Mouse (Mus musculus): ENCODE results near the gene Myo15b.

The Myo15b gene

GRCm38 (mm10) chr11:115863895-115864294 is 5.7 kb downstream of the Myo15b start:
- no peak for DNase-seq (ENCODE audit: low read depth in 2 of 2, low spot score in 2 of 2)

- no peak for DNase-seq (ENCODE audit: low read depth in 2 of 2, low spot score in 2 of 2)
Measured at GRCm38 (mm10) chr11:115869393-115869792, 11.2 kb downstream of the Myo15b start.

- DNase-seq (ENCODE audit: low read depth in 2 of 2, low spot score in 2 of 2): no peak
Measured at GRCm38 (mm10) chr11:115872437-115872836, 14.2 kb downstream of the Myo15b start.

DNA sequence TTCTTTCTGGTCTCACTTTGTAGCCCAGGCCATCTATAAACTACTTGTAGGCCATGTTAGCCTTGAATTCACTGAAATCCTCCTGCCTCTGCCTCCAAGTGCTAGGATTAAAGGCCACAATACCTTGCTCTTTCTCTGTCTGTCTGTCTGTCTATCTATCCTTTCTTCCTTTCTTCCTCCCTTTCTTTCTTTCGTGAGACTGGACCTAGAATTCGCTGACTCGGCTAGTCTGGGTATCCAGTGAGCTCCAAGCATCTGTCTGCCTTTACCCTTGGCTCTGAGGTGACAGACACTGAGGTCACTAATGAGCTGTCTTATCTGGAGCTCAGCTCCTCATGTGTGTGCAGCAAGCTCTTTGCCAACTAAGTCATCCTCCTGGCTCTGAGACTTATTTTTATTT is 17.7 kb downstream of the Myo15b start:
- DNase-seq (ENCODE audit: low read depth in 2 of 2, low spot score in 2 of 2): no peak

- no peak for DNase-seq (ENCODE audit: low read depth in 2 of 2, low spot score in 2 of 2)
Measured at GRCm38 (mm10) chr11:115876438-115876837, 18.2 kb downstream of the Myo15b start.

DNA sequence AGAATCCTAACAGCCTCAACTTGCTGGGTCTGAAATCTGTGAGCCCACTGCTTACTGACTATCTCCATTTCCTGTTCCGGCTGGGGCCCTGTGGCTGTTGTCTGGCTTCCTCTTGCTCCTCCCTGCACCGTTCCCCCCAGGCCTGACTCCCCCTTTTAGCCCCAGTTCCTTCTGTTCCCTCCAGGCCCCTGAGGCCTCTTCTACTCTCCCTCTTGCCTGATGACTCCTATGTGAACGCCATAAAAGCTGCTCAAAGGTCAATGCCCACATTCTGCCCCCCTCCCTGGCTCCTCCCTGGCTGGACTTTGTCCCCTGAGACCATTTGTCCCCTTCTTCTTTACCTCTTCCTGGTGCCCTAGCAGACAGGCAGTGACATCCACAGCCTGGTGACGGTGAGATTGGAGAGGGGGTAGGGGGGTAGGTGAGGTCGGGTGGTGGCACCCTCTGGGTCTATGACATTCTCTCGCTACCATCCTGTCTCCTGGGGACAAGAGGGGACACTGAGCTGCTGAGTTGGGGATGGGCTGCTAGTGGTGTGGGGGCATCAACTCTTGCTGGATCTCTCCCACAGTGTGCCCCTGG is 19.1 kb downstream of the Myo15b start:
- DNase-seq (ENCODE audit: low read depth in 2 of 2, low spot score in 2 of 2): no peak

GRCm38 (mm10) chr11:115878071-115878470 is 19.9 kb downstream of the Myo15b start:
- no peak for DNase-seq (ENCODE audit: low read depth in 2 of 2, low spot score in 2 of 2)

- peak; percentile 58 to 60 for DNase-seq (ENCODE audit: low read depth in 2 of 2, low spot score in 2 of 2)
Measured at GRCm38 (mm10) chr11:115881002-115881401, 22.8 kb downstream of the Myo15b start.

- no peak for DNase-seq (ENCODE audit: low read depth in 2 of 2, low spot score in 2 of 2)
Measured at GRCm38 (mm10) chr11:115883251-115883650, 25.0 kb downstream of the Myo15b start.

DNA sequence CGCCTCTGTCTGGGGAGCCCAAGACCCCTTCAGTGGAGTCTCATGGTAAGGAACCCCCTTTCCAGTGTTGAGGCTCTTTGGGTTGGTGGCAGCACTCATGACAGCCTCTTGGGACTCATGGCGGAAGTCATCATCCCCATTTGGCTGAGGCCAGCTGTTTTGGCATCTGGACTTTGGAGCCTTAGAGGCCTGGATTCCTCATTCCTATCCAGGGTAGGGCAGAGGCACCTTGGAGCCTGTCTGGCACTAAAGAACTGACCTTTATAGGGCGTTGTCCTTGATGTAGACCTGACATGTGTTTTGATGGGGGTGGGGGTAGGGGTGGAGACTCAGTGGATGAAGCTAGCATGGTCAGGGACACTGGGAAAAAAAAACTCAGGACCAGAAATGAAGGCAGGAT is 26.2 kb downstream of the Myo15b start:
- DNase-seq (ENCODE audit: low read depth in 2 of 2, low spot score in 2 of 2): no peak

DNA sequence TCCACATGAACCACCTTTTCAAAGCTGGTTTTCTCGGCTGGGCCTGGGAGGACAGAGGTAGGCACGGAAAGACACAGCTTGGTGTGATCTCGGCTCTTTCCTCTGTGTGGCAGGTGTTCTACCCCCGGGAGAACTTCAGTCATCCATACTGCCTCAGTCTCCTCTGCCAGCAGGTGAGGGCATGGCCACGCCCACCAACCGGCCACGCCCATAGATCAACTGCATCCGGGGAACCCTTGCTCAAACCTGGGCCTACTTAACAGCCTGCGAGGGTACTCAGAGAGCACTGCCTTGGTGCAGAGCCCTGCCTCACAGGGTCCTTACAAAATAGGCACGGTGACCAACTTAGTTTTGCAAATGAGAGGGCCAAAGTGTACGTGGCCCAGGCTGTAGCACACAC is 27.1 kb downstream of the Myo15b start:
- DNase-seq (ENCODE audit: low read depth in 2 of 2, low spot score in 2 of 2): no peak

- DNase-seq (ENCODE audit: low read depth in 2 of 2, low spot score in 2 of 2): no peak
Measured at GRCm38 (mm10) chr11:115886446-115886845, 28.2 kb downstream of the Myo15b start.

- no peak for DNase-seq (ENCODE audit: low read depth in 2 of 2, low spot score in 2 of 2)
Measured at GRCm38 (mm10) chr11:115888020-115888419, 29.8 kb downstream of the Myo15b start.

GRCm38 (mm10) chr11:115889159-115889558 is 31.0 kb downstream of the Myo15b start:
- DNase-seq (ENCODE audit: low read depth in 2 of 2, low spot score in 2 of 2): no peak

DNA sequence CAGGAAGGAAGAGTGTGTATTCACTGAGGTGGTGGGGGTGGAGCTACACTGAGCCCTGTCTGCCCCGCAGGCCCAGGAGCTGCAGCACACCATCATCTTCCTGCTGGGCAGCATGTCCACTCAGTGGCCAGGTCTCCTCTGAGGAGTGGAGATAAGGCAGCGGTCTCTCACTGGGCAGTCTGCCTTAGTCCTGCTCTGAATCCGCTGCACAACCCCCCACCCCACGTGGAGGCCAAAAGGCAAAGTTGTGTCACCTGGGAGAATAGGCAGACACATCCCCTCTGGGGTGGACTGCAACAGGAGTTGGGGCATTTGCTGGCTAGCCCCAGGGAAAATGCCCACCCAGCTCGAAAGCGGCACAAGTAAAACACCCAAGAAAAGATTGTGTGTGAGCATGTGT is 34.0 kb downstream of the Myo15b start:
- DNase-seq (ENCODE audit: low read depth in 2 of 2, low spot score in 2 of 2): no peak

DNA sequence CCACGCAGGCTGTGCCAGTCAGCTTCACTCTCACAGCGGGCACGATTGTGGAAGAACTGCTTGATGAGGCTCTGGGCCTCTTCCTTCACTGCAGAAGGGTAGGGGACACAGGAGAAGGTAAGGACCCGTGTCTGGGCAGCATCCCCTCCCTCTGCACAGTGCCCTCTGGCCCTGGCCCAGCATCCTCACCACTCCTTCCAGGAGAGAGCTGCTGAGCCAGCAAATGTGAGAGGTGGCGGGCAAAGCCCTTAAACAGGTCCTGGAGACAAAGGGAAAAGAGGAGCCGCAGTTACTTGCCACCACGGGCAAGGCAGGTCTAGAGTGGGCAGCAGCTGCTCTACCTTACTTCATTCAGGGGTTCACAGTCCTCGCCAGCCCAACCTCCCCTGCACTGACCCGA is 34.9 kb downstream of the Myo15b start:
- no peak for DNase-seq (ENCODE audit: low read depth in 2 of 2, low spot score in 2 of 2)

- no peak for DNase-seq (ENCODE audit: low read depth in 2 of 2, low spot score in 2 of 2)
Measured at GRCm38 (mm10) chr11:115894755-115895520, 36.7 kb downstream of the Myo15b start.

GRCm38 (mm10) chr11:115898446-115898845 is 40.2 kb downstream of the Myo15b start:
- DNase-seq (ENCODE audit: low read depth in 2 of 2, low spot score in 2 of 2): peak; percentile 10 to 26

GRCm38 (mm10) chr11:115898886-115899285 is 40.7 kb downstream of the Myo15b start:
- peak; percentile 46 to 64 for DNase-seq (ENCODE audit: low read depth in 2 of 2, low spot score in 2 of 2)

DNA sequence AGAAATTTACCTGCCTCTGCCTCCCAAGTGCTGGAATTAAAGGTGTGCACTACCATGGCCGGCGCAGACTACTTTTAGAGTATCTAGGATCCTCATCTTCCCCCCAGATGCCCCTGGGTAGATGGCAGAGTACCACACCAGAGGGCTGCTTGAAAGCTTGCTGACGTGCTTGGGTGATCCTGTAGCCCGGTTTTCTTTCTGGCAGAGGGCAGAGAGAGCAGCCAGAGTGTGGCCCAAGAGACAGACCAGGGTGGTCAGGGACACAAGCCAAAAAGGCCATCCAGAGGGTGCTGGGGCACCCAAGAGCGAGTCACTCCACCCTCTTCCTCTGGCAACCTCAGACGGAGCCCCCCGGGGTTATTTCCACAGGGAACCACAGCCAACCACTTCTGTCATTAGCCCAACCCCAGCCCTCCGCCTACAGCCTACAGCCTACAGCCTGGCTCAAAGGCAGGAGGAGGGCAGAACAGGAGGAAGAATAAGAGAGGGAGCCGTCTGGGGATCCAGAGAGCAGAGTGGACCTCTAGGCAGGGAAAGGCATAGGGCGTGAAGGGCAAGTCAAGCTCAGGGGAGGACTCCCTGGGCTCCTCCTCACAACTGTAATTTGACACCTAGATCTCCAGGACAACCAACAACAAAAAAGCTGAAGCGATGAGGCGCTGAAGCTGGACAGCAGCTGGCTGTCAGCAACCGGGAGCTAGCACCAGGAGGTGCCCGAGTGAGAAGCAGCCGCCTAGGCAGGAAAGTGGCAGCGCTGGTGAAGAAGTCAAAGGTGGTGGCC is 41.5 kb downstream of the Myo15b start, which contains the start of gene Smim5:
Gene Smim5 (plus strand): TSS at position 481 of the 781 bp plus-strand sequence.
- no peak for DNase-seq (ENCODE audit: low read depth in 2 of 2, low spot score in 2 of 2)

DNA sequence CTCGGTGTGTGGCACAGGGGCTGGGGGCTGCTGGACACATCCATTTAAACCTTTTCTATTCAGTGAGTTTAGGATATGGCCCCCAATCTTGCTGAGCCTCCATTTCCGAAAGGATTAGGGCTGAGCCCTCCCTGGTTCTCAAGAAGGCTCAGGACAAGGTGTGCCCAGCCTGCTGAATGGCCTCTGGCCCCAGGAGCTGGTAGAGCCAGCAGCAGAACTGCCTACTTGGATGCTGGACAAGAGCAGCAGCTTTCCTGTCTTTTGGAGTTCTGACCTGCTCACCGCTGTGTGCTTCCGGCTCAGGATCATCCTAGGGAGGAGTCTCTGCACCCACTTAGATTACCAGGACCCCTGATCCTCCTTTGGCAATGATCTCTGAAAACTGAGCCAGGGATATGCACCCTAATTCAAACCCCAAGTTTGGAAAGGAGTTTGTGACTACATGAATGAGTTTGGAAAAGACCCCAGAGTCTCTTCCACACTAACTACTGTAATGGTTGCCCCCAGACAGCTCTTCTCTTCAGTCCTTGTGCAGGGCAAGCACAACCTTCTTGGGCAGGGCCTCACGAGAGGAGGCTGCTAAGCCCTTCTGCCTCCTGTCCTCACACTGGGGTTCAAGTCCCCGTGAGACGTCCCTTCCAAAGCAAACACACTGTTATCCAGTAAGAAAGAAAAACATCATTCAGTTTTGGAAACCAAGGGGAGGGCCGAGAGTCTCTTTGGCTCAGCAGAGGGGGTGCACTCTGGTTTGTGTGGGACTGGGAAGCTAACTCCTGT is 42.5 kb downstream of the Myo15b start:
- no peak for DNase-seq (ENCODE audit: low read depth in 2 of 2, low spot score in 2 of 2)

All from CD8-positive naive resting alpha-beta T cell, adult 2 months (primary cell).